Mouse (Mus musculus): ENCODE measurements around the gene Rnf141.

Rnf141 gene

GRCm38 (mm10) chr7:110753926-110754330, 90.3 kb downstream of the Rnf141 start:
- DNase-seq = no peak

GRCm38 (mm10) chr7:110753310-110753709, 90.9 kb downstream of the Rnf141 start:
- DNase-seq = no peak

GRCm38 (mm10) chr7:110751634-110752033, 92.6 kb downstream of the Rnf141 start:
- no peak for DNase-seq

GRCm38 (mm10) chr7:110750834-110751233, 93.4 kb downstream of the Rnf141 start:
- DNase-seq = no peak

Measured in cerebellum, adult 11 months (tissue).